Mouse (Mus musculus) layer of hippocampus, adult 9-11 months (tissue): ENCODE results near the gene 4933416C03Rik.

Experiments used
- DNase-seq: peaks from one replicate; pipeline ENCODE4 v3.0.0; 2022

Gene 4933416C03Rik

GRCm38 (mm10) chr10:116113867-116114474 is at the start of gene 4933416C03Rik:
TSS of gene 4933416C03Rik (minus strand) at chr10:116113917.
- DNase-seq: no peak

- DNase-seq: no peak
Observed at GRCm38 (mm10) chr10:116162338-116162737, 48.6 kb upstream of the 4933416C03Rik start.

GRCm38 (mm10) chr10:116156699-116157098 is 43.0 kb upstream of the 4933416C03Rik start:
- no peak for DNase-seq

- no peak for DNase-seq
Observed at GRCm38 (mm10) chr10:116154707-116155106, 41.0 kb upstream of the 4933416C03Rik start.

GRCm38 (mm10) chr10:116146091-116146490 is 32.4 kb upstream of the 4933416C03Rik start:
- no peak for DNase-seq

GRCm38 (mm10) chr10:116143684-116144083 is 30.0 kb upstream of the 4933416C03Rik start:
- DNase-seq: no peak

- no peak for DNase-seq
Observed at GRCm38 (mm10) chr10:116140226-116140625, 26.5 kb upstream of the 4933416C03Rik start.

GRCm38 (mm10) chr10:116135187-116135586 is 21.5 kb upstream of the 4933416C03Rik start:
- DNase-seq: no peak

- DNase-seq: no peak
Observed at GRCm38 (mm10) chr10:116132233-116132632, 18.5 kb upstream of the 4933416C03Rik start.

GRCm38 (mm10) chr10:116131223-116131622 is 17.5 kb upstream of the 4933416C03Rik start:
- no peak for DNase-seq

GRCm38 (mm10) chr10:116130401-116130800 is 16.7 kb upstream of the 4933416C03Rik start:
- DNase-seq: peak; percentile 8

- DNase-seq: no peak
Observed at GRCm38 (mm10) chr10:116125364-116125763, 11.6 kb upstream of the 4933416C03Rik start.

GRCm38 (mm10) chr10:116123808-116124207 is 10.1 kb upstream of the 4933416C03Rik start:
- no peak for DNase-seq

GRCm38 (mm10) chr10:116121463-116121862 is 7.7 kb upstream of the 4933416C03Rik start:
- DNase-seq: no peak

- peak; percentile 8 for DNase-seq
Observed at GRCm38 (mm10) chr10:116117060-116117459, 3.3 kb upstream of the 4933416C03Rik start.

GRCm38 (mm10) chr10:116115881-116116677 is 2.4 kb upstream of the 4933416C03Rik start:
- no peak for DNase-seq

- DNase-seq: no peak
Observed at GRCm38 (mm10) chr10:116112868-116113267, 849 bp downstream of the 4933416C03Rik start.

GRCm38 (mm10) chr10:116108730-116109129 is 5.0 kb downstream of the 4933416C03Rik start:
- no peak for DNase-seq

GRCm38 (mm10) chr10:116108176-116108575 is 5.5 kb downstream of the 4933416C03Rik start:
- DNase-seq: peak; percentile 73

GRCm38 (mm10) chr10:116098470-116098869 is 15.2 kb downstream of the 4933416C03Rik start:
- DNase-seq: no peak

GRCm38 (mm10) chr10:116096466-116096865 is 17.3 kb downstream of the 4933416C03Rik start:
- DNase-seq: no peak

GRCm38 (mm10) chr10:116083965-116084364 is 29.8 kb downstream of the 4933416C03Rik start:
- no peak for DNase-seq

- DNase-seq: no peak
Observed at GRCm38 (mm10) chr10:116080841-116081240, 32.9 kb downstream of the 4933416C03Rik start.

- DNase-seq: no peak
Observed at GRCm38 (mm10) chr10:116079396-116079795, 34.3 kb downstream of the 4933416C03Rik start.
